Mouse (Mus musculus): ENCODE results near the gene Tex2.

DNA sequence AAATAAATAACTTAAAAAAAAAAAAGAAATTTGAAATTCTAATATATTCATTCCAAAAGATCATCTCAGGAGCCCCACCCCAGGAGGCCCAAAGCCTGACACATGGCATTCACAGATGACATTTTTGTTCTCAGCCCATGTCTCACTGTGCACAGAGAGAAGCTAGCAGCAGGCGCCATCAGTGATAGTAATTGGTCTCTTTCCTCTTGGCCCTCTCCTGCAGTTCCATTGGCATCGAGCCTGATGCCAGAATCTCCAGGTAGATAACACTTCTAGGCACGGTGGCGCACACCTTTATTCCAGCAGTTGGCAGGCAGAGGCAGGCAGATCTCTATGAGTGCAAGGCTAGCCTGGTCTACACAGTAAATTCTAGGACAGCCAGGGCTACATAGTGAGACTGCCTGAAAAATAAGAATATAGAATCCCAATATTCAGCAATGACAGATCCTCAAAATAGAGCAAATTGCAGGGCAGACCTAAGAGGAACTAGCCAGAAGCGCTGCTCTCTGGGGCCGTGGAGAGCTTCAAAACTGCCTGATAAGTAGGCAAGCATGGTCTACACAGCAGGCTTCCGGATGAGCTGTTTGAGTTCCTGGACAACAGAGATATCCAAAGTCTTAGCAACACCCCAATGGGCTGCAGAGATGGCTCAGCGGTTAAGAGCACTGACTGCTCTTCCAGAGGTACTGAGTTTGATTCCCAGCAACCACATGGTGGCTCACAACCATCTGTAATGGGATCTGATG lies 47.0 kb downstream of the Tex2 start:
- no peak for TF ChIP-seq CTCF (IDR thresholded peaks at IDR 0.05; ENCODE audit: borderline replicate concordance, control insufficient read depth, extremely low read depth, insufficient read depth, low read length, poor library complexity)
- no peak for TF ChIP-seq POLR2A (IDR thresholded peaks at IDR 0.05; ENCODE audit: control insufficient read depth, extremely low read depth, insufficient read depth, low read length, poor library complexity)

Data from thymus, adult 2 months (tissue).